Mouse (Mus musculus) limb, embryonic 12.5 days (tissue): ENCODE results near the gene Celf5. TPM values are rescaled to one million over a fixed set of nuclear protein-coding genes. Genes with fewer than 3 reads are reported as not detected.

ENCODE experiments used
- ATAC-seq: fragments of 200-750 bp; cut with Nextera tagmentation; 2 replicates; pipeline ENCODE4 v1.8.0; 2017; ENCODE audit warnings: low read depth, moderate TSS enrichment; ENCODE audit not compliant: insufficient number of reproducible peaks, insufficient read depth, low FRiP score, low TSS enrichment
- H3K27ac ChIP-seq: fragments of 300-500 bp; sonication (generic); 2 replicates; pipeline ENCODE4 v1.5.1; 2016; ENCODE audit warnings: mild to moderate bottlenecking, moderate library complexity
- H3K27me3 ChIP-seq: fragments of 300-500 bp; sonication (generic); 2 replicates; pipeline ENCODE4 v1.6.1; 2016; ENCODE audit warnings: mild to moderate bottlenecking, moderate library complexity
- H3K36me3 ChIP-seq: fragments of 300-500 bp; sonication (generic); 2 replicates; pipeline ENCODE4 v1.6.1; 2016; ENCODE audit warnings: mild to moderate bottlenecking, moderate library complexity
- H3K4me1 ChIP-seq: fragments of 300-500 bp; sonication (generic); replicated peaks from 2 replicates; pipeline ENCODE4 v1.6.1; 2016
- H3K4me2 ChIP-seq: fragments of 300-500 bp; sonication (generic); 2 replicates; pipeline ENCODE4 v1.6.1; 2016; ENCODE audit warnings: mild to moderate bottlenecking, moderate library complexity
- H3K4me3 ChIP-seq: fragments of 300-500 bp; sonication (generic); replicated peaks from 2 replicates; pipeline ENCODE4 v1.5.1; 2016; ENCODE audit warnings: mild to moderate bottlenecking
- H3K9ac ChIP-seq: fragments of 300-500 bp; sonication (generic); replicated peaks from 2 replicates; pipeline ENCODE4 v1.6.1; 2016; ENCODE audit warnings: mild to moderate bottlenecking, moderate library complexity
- H3K9me3 ChIP-seq: fragments of 300-500 bp; sonication (generic); 2 replicates; pipeline ENCODE4 v1.6.1; 2016; ENCODE audit warnings: mild to moderate bottlenecking, moderate library complexity
- WGBS: fragments of 180-500 bp; shearing (Covaris S2); methylation state at CpG from one replicate; pipeline ENCODE4 v1.1.7; 2016; 5-methylcytosine and 5-hydroxymethylcytosine counted together
- polyA plus RNA-seq: library from polyadenylated mRNA; unstranded; fragments of >200 nt; fragmentation: Nextera tagmentation; extraction: Ambion mirVana; gene quantifications from 2 replicates; pipeline ENCODE4 v1.2.1, GENCODE M21; 2016

The Celf5 gene
- polyA plus RNA-seq, 1 experiment from 2014 or later, result 0.93 TPM

- no peak overlapping the region for H3K27ac ChIP-seq
- H3K4me2 ChIP-seq, result no peak overlapping the region
- WGBS, result 77% methylated on average over 14 of the region's 14 CpGs
- H3K4me3 ChIP-seq, result no peak overlapping the region
- H3K9me3 ChIP-seq, result peaks cover 8% of the 10 kb centered on the region; the same call in 1 of the 2 replicates
- H3K27me3 ChIP-seq, result peaks cover 25% of the 10 kb centered on the region
- ATAC-seq, result no peak
- 0 out of 2 replicates have a peak, but pooled peaks cover 4% of the 10 kb centered on the region for H3K4me1 ChIP-seq
- H3K36me3 ChIP-seq, result no peaks in the 10 kb centered on the region
- H3K9ac ChIP-seq, result no peak overlapping the region
These were observed 27.8 kb upstream of the Celf5 start for GRCm38 (mm10) chr10:81510246-81510810.

- Histone ChIP-seq H3K4me3 (no peak overlapping the region), H3K4me1 (peaks cover 4% of the 10 kb centered on the region; the same call in 1 of the 2 replicates), H3K9ac (no peak overlapping the region), H3K9me3 (no peaks in the 10 kb centered on the region; the same call in 1 of the 2 replicates), H3K4me2 (no peak overlapping the region), H3K27ac (no peak overlapping the region), H3K36me3 (no peaks in the 10 kb centered on the region), H3K27me3 (peaks cover 28% of the 10 kb centered on the region)
- ATAC-seq, result no peak
- WGBS, result 72% methylated on average over 13 of the region's 13 CpGs
These were observed 25.4 kb upstream of the Celf5 start for GRCm38 (mm10) chr10:81507691-81508489.

GRCm38 (mm10) chr10:81507095-81507494, 24.6 kb upstream of the Celf5 start:
- 33% methylated on average over 6 of the region's 6 CpGs for WGBS
- peaks cover 21% of the 10 kb centered on the region for H3K27me3 ChIP-seq
- H3K4me2 ChIP-seq, result no peak overlapping the region
- no peak for ATAC-seq
- peaks cover 2% of the 10 kb centered on the region; the same call in 1 of the 2 replicates for H3K4me1 ChIP-seq
- no peak overlapping the region for H3K4me3 ChIP-seq
- H3K9ac ChIP-seq, result no peak overlapping the region
- no peak overlapping the region for H3K27ac ChIP-seq
- no peaks in the 10 kb centered on the region for H3K36me3 ChIP-seq
- H3K9me3 ChIP-seq, result no peaks in the 10 kb centered on the region; the same call in 1 of the 2 replicates

GRCm38 (mm10) chr10:81505016-81505664, 22.6 kb upstream of the Celf5 start:
- ATAC-seq, result no peak
- WGBS, result 82% methylated on average over 15 of the region's 15 CpGs
- H3K36me3 ChIP-seq, result no peaks in the 10 kb centered on the region
- H3K4me2 ChIP-seq, result no peak overlapping the region
- H3K4me1 ChIP-seq, result no peaks in the 10 kb centered on the region; the same call in 1 of the 2 replicates
- no peaks in the 10 kb centered on the region; the same call in 1 of the 2 replicates for H3K9me3 ChIP-seq
- no peak overlapping the region for H3K9ac ChIP-seq
- H3K4me3 ChIP-seq, result no peak overlapping the region
- peaks cover 10% of the 10 kb centered on the region for H3K27me3 ChIP-seq
- no peak overlapping the region for H3K27ac ChIP-seq

GRCm38 (mm10) chr10:81502658-81503057, 20.1 kb upstream of the Celf5 start:
- no peak overlapping the region for H3K27ac ChIP-seq

GRCm38 (mm10) chr10:81501863-81502262, 19.4 kb upstream of the Celf5 start:
- Histone ChIP-seq H3K4me2 (no peak overlapping the region), H3K4me3 (no peak overlapping the region), H3K27ac (no peak overlapping the region), H3K9me3 (no peaks in the 10 kb centered on the region), H3K27me3 (peaks cover 10% of the 10 kb centered on the region), H3K9ac (no peak overlapping the region), H3K36me3 (no peaks in the 10 kb centered on the region), H3K4me1 (peaks cover 3% of the 10 kb centered on the region; the same call in 1 of the 2 replicates)
- 82% methylated on average over 5 of the region's 5 CpGs for WGBS
- ATAC-seq, result no peak

More at GRCm38 (mm10) chr10:81502658-81503057, 20.1 kb upstream of the Celf5 start:
- Histone ChIP-seq H3K9me3 (no peaks in the 10 kb centered on the region), H3K9ac (peak overlapping the region; percentile 35; the same call in 1 of the 2 replicates), H3K4me1 (no peaks in the 10 kb centered on the region; the same call in 1 of the 2 replicates), H3K36me3 (no peaks in the 10 kb centered on the region), H3K4me3 (peak overlapping the region; percentile 36), H3K27me3 (peaks cover 10% of the 10 kb centered on the region), H3K4me2 (peak overlapping the region; percentile 64)
- ATAC-seq, result no peak
- 6% methylated on average over 36 of the region's 36 CpGs for WGBS

- Histone ChIP-seq H3K36me3 (no peaks in the 10 kb centered on the region), H3K4me2 (no peak within 1 kb of the TSS; the same call in 1 of the 2 replicates), H3K27me3 (peaks cover 10% of the 10 kb centered on the region), H3K27ac (no peak within 1 kb of the TSS), H3K9ac (no peak within 1 kb of the TSS), H3K4me3 (no peak within 1 kb of the TSS), H3K4me1 (peaks cover 10% of the 10 kb centered on the region), H3K9me3 (no peaks in the 10 kb centered on the region)
- WGBS, result 73% methylated on average over 3 of the region's 3 CpGs
- ATAC-seq, result no peak
These were observed 17.5 kb upstream of the Celf5 start, which contains the start of gene S1pr4 for GRCm38 (mm10) chr10:81500032-81500431. TSS of gene S1pr4 (minus strand) at chr10:81500132.

GRCm38 (mm10) chr10:81499250-81499901, 16.9 kb upstream of the Celf5 start:
- WGBS, result 75% methylated on average over 23 of the region's 23 CpGs
- H3K4me3 ChIP-seq, result no peak overlapping the region
- H3K36me3 ChIP-seq, result no peaks in the 10 kb centered on the region
- H3K27me3 ChIP-seq, result peaks cover 10% of the 10 kb centered on the region
- H3K9me3 ChIP-seq, result no peaks in the 10 kb centered on the region
- no peak overlapping the region for H3K27ac ChIP-seq
- peaks cover 16% of the 10 kb centered on the region for H3K4me1 ChIP-seq
- H3K4me2 ChIP-seq, result no peak overlapping the region
- no peak for ATAC-seq
- no peak overlapping the region for H3K9ac ChIP-seq

- Histone ChIP-seq H3K27me3 (peaks cover 9% of the 10 kb centered on the region), H3K4me1 (peaks cover 20% of the 10 kb centered on the region), H3K4me2 (no peak overlapping the region; the same call in 1 of the 2 replicates), H3K4me3 (no peak overlapping the region), H3K9me3 (no peaks in the 10 kb centered on the region), H3K9ac (no peak overlapping the region), H3K27ac (no peak overlapping the region), H3K36me3 (peaks cover 5% of the 10 kb centered on the region)
- no peak for ATAC-seq
- 88% methylated on average over 38 of the region's 38 CpGs for WGBS
These were observed 16.1 kb upstream of the Celf5 start for GRCm38 (mm10) chr10:81498316-81499249.
